Mouse (Mus musculus) neural tube, embryonic 13.5 days (tissue): ENCODE results near the gene Nfya. TPM values are rescaled to one million over a fixed set of nuclear protein-coding genes. Genes with fewer than 3 reads are reported as not detected.

Experiments
- ATAC-seq: fragments of 200-750 bp; cut with Nextera tagmentation; 2 replicates; pipeline ENCODE4 v1.8.0; 2017; ENCODE audit warnings: low read depth, mild to moderate bottlenecking, moderate TSS enrichment, moderate library complexity
- H3K27ac ChIP-seq: fragments of 300-500 bp; sonication (generic); replicated peaks from 2 replicates; pipeline ENCODE4 v1.5.1; 2015; ENCODE audit warnings: moderate library complexity, mild to moderate bottlenecking, inconsistent platforms
- H3K27me3 ChIP-seq: fragments of 300-500 bp; sonication (generic); 2 replicates; pipeline ENCODE4 v1.6.1; 2015; ENCODE audit warnings: mild to moderate bottlenecking, inconsistent platforms
- H3K36me3 ChIP-seq: fragments of 300-500 bp; sonication (generic); 2 replicates; pipeline ENCODE4 v1.6.1; 2015; ENCODE audit warnings: mild to moderate bottlenecking, inconsistent platforms
- H3K4me1 ChIP-seq: fragments of 300-500 bp; sonication (generic); replicated peaks from 2 replicates; pipeline ENCODE4 v1.6.1; 2015; ENCODE audit warnings: inconsistent platforms
- H3K4me2 ChIP-seq: fragments of 300-500 bp; sonication (generic); 2 replicates; pipeline ENCODE4 v1.6.1; 2015; ENCODE audit warnings: inconsistent platforms, mild to moderate bottlenecking, moderate library complexity
- H3K4me3 ChIP-seq: fragments of 300-500 bp; sonication (generic); 2 replicates; pipeline ENCODE4 v1.5.1; 2015; ENCODE audit warnings: mild to moderate bottlenecking, inconsistent platforms
- H3K9ac ChIP-seq: fragments of 300-500 bp; sonication (generic); 2 replicates; pipeline ENCODE4 v1.6.1; 2015; ENCODE audit warnings: moderate library complexity, mild to moderate bottlenecking, inconsistent platforms
- H3K9me3 ChIP-seq: fragments of 300-500 bp; sonication (generic); 2 replicates; pipeline ENCODE4 v1.6.1; 2016; ENCODE audit warnings: inconsistent platforms
- WGBS: fragments of 180-500 bp; shearing (Covaris S2); methylation state at CpG from one replicate; pipeline ENCODE4 v1.1.7; 2015; 5-methylcytosine and 5-hydroxymethylcytosine counted together
- polyA plus RNA-seq: library from polyadenylated mRNA; unstranded; fragments of >200 nt; fragmentation: Nextera tagmentation; extraction: Ambion mirVana; gene quantifications from 2 replicates; pipeline ENCODE4 v1.2.1, GENCODE M21; 2015

Nfya gene
- polyA plus RNA-seq: 12.1 and 15.9 TPM in 2 replicates

DNA sequence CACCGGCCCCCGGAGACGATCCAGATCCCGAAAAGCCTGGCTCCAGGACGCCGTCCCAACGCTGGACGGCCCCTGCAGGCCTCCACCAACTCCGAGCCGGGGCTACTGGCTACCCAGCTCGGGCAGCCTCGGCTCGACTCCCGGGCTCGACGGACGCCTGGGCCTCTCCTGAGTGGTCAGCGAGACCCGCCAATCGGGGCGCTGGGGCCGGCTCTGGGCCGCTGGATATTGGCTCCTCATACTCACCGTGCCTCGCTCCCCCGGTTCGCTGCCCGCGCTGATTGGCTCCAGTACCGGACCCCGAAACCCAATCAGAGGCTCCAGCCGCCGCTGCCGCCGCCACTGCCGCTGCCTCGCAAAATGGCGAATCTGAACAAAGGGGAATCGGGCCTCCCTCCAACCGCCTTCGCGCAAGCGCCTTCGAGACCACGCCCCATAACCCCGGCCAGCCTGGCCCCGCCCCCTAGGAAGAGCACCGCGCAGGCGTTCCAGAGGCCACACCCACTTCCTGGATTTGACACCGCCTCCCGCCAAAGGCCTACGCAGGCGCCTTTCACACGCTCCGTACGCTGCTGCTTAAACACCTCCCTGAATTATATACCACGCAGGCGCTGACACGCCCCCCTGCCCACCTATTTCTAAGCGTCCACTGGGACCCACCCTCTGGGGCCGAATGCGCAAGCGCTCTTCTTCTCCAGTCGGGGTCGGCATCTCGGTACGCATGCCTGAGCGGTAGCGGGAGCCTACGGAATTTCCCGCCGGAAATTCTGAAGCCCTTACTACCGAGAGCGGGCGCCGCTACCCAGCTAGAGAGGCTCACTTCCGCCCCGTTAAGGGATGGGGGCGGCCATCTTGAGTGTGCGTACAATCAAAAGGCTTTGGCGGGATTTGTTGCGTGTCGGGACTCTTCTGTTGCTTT, at the start of gene Nfya, which contains the start of gene Oard1:
TSS of gene Nfya (minus strand) at position 527 of the 919 bp plus-strand sequence.
TSS of gene Oard1 (plus strand) at position 635 of the 919 bp plus-strand sequence.
- Histone ChIP-seq H3K27ac (peak within 1 kb of the TSS; percentile 100), H3K9me3 (no peaks in the 10 kb centered on the region), H3K36me3 (peaks cover 9% of the 10 kb centered on the region), H3K27me3 (no peaks in the 10 kb centered on the region), H3K4me1 (peaks cover 35% of the 10 kb centered on the region), H3K9ac (peak within 1 kb of the TSS; percentile 99), H3K4me2 (peak within 1 kb of the TSS; percentile 73), H3K4me3 (peak within 1 kb of the TSS; percentile 87)
- peak; percentile 97 for ATAC-seq
- under 1% methylated on average over 84 of the region's 84 CpGs for WGBS

DNA sequence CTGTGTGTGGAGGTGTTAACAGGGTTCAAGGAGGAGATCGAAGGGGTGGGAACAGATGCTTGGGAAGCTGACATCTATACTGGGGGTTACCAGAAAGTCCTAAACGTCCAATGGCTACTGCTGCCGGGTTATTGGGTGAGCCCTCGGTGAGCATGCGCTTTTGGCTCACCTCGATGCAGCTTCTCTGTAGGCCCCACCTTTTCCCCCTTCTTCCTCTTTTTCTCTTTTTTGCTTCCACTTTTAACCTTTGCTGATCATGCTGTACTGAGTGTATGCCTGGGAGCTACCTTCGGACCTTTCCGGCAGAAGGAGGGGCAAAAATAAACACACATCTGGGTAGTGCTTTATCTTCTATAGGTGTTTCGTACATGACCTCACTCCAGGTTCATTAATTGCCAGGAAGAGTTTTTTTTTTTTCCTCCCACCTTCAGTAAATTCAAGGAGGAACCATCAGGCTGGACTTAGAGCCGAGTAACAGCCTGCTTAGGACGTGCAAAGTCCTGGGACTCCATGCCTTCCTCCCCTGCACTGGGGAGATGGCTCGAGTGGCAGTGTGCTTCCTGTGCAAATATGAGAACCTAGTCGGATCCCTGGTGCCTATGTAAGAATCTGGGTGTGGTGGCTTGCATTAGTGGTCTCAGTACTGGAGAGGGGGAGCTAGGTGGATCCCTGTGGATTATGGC, 48.4 kb upstream of the Nfya start:
- ATAC-seq: no peak
- H3K4me1 ChIP-seq: no peaks in the 10 kb centered on the region
- 89% methylated on average over 13 of the region's 13 CpGs for WGBS
- no peak overlapping the region for H3K4me3 ChIP-seq
- no peak overlapping the region for H3K27ac ChIP-seq
- no peak overlapping the region for H3K9ac ChIP-seq
- H3K4me2 ChIP-seq: no peak overlapping the region
- no peaks in the 10 kb centered on the region for H3K36me3 ChIP-seq
- no peaks in the 10 kb centered on the region for H3K27me3 ChIP-seq
- no peaks in the 10 kb centered on the region for H3K9me3 ChIP-seq

DNA sequence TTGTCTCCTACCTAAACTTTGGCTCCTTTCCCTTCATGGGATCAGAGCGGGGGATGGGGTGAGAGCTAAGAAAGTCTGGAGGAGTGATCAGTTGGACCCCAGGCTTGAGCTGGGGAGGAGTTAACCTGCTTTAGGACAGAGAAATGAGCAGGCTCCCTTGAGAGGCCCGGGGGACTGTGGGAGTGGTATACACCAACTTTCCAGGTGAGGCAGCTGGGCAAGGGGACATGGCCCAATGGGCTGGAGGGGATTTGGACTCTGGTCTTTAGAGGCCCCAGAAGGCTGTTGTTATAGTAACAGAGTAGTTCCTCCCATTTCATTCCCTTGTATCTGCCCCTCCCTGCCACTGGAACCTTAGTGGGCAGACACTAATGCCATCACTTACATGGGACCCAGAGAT, 46.2 kb upstream of the Nfya start:
- H3K27ac ChIP-seq: no peak overlapping the region
- no peak for ATAC-seq
- H3K4me3 ChIP-seq: no peak overlapping the region
- H3K4me2 ChIP-seq: no peak overlapping the region
- no peaks in the 10 kb centered on the region for H3K9me3 ChIP-seq
- H3K27me3 ChIP-seq: no peaks in the 10 kb centered on the region
- no peak overlapping the region for H3K9ac ChIP-seq
- H3K4me1 ChIP-seq: 0 out of 2 replicates have a peak, but pooled peaks cover 8% of the 10 kb centered on the region
- 81% methylated on average over 2 of the region's 2 CpGs for WGBS
- H3K36me3 ChIP-seq: no peaks in the 10 kb centered on the region

DNA sequence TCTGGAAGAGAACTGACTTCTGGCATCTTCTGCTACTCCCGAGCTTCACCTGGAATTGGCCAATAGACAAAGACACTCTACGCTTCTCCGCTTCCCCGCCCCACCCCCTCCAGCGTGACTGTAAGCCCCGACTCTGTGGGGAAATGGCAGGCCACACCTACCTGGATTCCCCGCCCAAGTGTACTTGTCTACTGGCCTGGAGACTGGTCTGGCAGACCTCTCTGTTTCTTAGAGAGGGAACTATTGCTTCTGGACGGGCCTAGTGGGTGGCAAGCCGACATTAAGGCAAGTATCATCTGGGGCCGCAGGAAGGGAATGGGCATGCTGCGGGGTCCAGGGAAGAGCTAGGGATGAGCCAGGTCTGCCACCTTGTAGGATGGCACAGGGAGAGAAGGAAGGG, 45.0 kb upstream of the Nfya start, which contains the start of gene Unc5cl:
TSS of gene Unc5cl (plus strand) at position 214 of the 400 bp plus-strand sequence.
- Histone ChIP-seq H3K36me3 (no peaks in the 10 kb centered on the region), H3K9me3 (no peaks in the 10 kb centered on the region), H3K9ac (no peak within 1 kb of the TSS), H3K27me3 (no peaks in the 10 kb centered on the region), H3K4me3 (no peak within 1 kb of the TSS), H3K4me2 (no peak within 1 kb of the TSS), H3K4me1 (0 out of 2 replicates have a peak, but pooled peaks cover 8% of the 10 kb centered on the region), H3K27ac (no peak within 1 kb of the TSS)
- WGBS: 64% methylated on average over 11 of the region's 11 CpGs
- ATAC-seq: no peak

DNA sequence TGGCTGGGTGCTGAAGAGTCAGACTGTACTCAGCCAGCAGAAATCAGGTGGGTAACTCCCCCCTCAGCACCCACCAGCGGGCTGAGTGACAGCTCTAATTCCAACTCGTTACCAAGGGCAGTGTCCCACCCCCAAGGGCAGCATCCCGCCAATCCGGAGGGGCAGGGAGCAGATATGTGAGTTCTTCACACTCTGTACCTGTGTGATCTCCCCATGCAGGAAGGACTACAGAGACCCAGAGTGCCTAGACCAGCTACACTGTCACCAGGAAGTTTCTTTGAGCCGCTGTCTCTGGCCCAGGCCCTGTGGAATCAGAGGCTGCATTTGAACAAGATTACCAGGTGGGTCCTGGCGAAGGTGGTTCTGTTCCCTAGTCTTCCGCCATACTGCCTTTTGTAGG, 44.5 kb upstream of the Nfya start:
- Histone ChIP-seq H3K9ac (no peak overlapping the region), H3K9me3 (no peaks in the 10 kb centered on the region), H3K4me2 (no peak overlapping the region), H3K4me3 (no peak overlapping the region), H3K36me3 (no peaks in the 10 kb centered on the region), H3K27me3 (no peaks in the 10 kb centered on the region), H3K4me1 (0 out of 2 replicates have a peak, but pooled peaks cover 8% of the 10 kb centered on the region), H3K27ac (no peak overlapping the region)
- 62% methylated on average over 7 of the region's 7 CpGs for WGBS
- no peak for ATAC-seq

DNA sequence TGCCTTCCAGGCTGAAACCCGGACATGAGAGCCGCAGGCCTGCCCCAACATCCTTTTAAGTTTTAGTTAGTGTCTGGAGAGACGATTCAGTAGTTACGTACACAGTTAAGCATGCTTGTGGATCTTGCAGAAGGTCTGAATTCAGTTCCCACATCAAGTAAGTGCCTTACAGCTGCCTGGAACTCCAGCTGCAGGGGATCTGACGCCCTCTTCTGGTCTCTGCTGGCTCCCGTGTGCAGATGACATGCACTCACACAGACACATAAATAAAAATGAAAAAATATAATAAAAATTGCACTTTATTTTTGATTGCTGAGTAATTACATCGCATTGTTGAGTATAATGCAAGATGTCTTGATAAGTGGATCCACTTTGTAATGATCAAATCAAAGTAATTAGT, 43.8 kb upstream of the Nfya start:
- Histone ChIP-seq H3K4me1 (0 out of 2 replicates have a peak, but pooled peaks cover 8% of the 10 kb centered on the region), H3K4me3 (no peak overlapping the region), H3K9me3 (no peaks in the 10 kb centered on the region), H3K9ac (no peak overlapping the region), H3K27me3 (no peaks in the 10 kb centered on the region), H3K4me2 (no peak overlapping the region), H3K27ac (no peak overlapping the region), H3K36me3 (no peaks in the 10 kb centered on the region)
- 78% methylated on average over 7 of the region's 7 CpGs for WGBS
- ATAC-seq: no peak

DNA sequence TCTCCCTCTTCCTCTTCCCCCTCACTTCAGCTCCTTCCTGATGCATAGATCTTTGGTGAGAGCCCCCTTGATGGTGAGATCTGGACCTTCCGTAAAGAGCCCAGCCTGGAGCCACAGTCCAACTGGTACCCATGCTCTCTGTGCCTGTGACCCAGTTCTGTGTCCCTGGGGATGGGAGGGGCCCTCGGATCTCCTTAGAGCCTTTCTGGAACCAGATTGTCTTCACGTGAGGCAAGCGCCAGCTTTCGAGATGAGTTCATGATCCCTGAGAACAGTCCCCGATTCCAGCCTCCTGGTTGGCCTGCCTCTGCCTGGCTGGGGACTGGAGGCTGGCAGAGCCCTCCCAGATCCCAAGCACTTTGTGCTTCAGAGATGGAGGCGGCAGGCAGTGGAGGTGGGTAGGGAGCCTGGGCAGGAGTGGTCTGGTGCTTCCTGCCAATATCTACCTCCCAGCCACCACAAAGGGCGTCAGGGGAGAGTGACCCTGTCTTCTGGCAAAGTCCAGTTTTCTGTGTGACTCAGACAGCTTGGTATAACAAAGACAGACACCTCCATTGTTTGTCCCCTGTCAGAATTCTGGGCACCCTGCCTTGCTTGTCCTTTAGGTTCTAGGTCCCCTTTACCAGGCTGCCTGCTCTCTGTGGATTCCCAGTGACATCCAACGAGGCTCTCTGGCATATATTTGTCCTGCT, 42.2 kb upstream of the Nfya start:
- H3K4me1 ChIP-seq: 0 out of 2 replicates have a peak, but pooled peaks cover 8% of the 10 kb centered on the region
- 71% methylated on average over 9 of the region's 9 CpGs for WGBS
- H3K27ac ChIP-seq: no peak overlapping the region
- no peak overlapping the region for H3K9ac ChIP-seq
- H3K36me3 ChIP-seq: no peaks in the 10 kb centered on the region
- no peak overlapping the region for H3K4me2 ChIP-seq
- H3K9me3 ChIP-seq: no peaks in the 10 kb centered on the region
- no peaks in the 10 kb centered on the region for H3K27me3 ChIP-seq
- H3K4me3 ChIP-seq: no peak overlapping the region
- ATAC-seq: no peak

DNA sequence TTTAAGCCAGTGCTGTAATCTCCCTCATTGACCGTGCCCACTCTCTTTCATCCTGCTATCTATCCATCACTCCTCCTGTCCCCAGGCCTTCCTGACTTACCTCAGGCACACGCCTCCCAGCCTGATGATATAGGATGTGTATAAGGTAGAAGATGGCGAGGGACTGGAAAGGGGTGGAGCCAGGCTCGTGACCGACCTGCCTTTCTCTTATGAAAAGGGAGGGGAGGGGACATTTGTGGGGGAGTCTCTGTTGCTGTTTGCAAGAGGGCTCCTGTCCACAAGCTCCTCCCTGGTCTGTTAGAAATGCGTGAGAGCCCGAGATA, 41.6 kb upstream of the Nfya start, which contains the start of gene Tspo2:
TSS of gene Tspo2 (minus strand) at position 170 of the 323 bp plus-strand sequence.
- Histone ChIP-seq H3K4me2 (no peak within 1 kb of the TSS), H3K27ac (no peak within 1 kb of the TSS), H3K9me3 (no peaks in the 10 kb centered on the region), H3K9ac (no peak within 1 kb of the TSS), H3K27me3 (no peaks in the 10 kb centered on the region), H3K4me1 (0 out of 2 replicates have a peak, but pooled peaks cover 8% of the 10 kb centered on the region), H3K36me3 (no peaks in the 10 kb centered on the region), H3K4me3 (no peak within 1 kb of the TSS)
- no peak; the same call in 1 of the 2 replicates for ATAC-seq
- WGBS: 66% methylated on average over 7 of the region's 7 CpGs

DNA sequence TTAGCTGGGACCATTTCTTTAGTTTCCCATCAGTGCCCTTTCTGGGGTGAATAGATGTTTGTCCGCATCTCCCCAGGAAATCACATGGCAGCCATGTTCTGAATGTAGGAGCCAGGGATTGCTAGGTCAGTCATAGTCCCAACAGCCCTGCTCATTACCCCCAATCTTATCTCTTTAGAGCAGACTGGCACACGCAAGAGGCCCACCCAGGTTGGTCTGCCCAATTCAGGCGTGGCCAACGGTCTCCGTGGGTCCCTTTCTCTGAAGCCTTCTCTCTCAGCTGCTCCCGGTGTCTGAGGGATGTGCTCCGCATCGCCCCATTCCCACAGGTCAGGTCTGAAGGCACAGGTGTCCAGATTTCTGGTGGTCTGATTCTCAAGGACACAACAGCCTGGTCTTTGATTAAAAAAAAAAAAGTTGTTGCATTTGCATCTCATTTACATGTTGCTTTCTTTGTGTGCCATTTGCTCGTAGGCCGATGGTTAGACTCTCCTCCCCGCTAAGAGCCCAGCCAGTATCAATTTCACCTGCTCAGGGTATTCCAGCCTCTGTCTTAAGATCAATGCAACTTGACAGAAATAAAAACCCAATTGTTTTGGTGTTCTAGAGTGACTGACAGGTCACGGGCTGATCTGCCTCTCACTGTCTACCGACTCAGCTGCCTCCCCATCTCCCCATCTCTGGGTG, 41.1 kb upstream of the Nfya start:
- ATAC-seq: no peak

DNA sequence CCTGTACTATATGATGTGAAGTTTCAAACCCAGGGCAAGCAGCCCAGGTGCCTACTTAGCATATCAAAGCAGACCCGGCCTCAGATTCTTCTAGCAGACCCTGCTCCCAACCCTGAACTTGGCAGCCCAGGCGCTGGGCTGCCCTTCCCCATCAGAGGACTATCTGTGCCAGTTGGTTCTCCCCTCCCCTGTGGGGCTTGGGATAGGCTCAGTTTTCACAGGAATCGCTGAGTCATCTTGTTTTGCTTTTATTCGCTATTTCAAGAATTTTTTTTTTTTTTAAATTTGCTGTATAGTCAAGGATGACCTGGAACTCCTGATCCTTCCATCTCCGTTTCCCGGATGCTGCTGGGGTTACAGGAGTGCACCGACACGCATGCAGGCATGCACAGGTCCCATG, 38.0 kb upstream of the Nfya start:
- WGBS: 79% methylated on average over 8 of the region's 8 CpGs
- Histone ChIP-seq H3K36me3 (no peaks in the 10 kb centered on the region), H3K27me3 (no peaks in the 10 kb centered on the region), H3K27ac (no peak overlapping the region), H3K4me1 (0 out of 2 replicates have a peak, but pooled peaks cover 8% of the 10 kb centered on the region), H3K9me3 (no peaks in the 10 kb centered on the region), H3K4me2 (no peak overlapping the region), H3K9ac (no peak overlapping the region), H3K4me3 (no peak overlapping the region)
- ATAC-seq: no peak

More for the DNA sequence above, 41.1 kb upstream of the Nfya start:
- H3K9me3 ChIP-seq: no peaks in the 10 kb centered on the region
- no peaks in the 10 kb centered on the region for H3K27me3 ChIP-seq
- H3K9ac ChIP-seq: no peak overlapping the region
- H3K4me2 ChIP-seq: no peak overlapping the region
- no peak overlapping the region for H3K4me3 ChIP-seq
- no peaks in the 10 kb centered on the region for H3K36me3 ChIP-seq
- 0 out of 2 replicates have a peak, but pooled peaks cover 8% of the 10 kb centered on the region for H3K4me1 ChIP-seq
- no peak overlapping the region for H3K27ac ChIP-seq
- WGBS: 74% methylated on average over 13 of the region's 13 CpGs

DNA sequence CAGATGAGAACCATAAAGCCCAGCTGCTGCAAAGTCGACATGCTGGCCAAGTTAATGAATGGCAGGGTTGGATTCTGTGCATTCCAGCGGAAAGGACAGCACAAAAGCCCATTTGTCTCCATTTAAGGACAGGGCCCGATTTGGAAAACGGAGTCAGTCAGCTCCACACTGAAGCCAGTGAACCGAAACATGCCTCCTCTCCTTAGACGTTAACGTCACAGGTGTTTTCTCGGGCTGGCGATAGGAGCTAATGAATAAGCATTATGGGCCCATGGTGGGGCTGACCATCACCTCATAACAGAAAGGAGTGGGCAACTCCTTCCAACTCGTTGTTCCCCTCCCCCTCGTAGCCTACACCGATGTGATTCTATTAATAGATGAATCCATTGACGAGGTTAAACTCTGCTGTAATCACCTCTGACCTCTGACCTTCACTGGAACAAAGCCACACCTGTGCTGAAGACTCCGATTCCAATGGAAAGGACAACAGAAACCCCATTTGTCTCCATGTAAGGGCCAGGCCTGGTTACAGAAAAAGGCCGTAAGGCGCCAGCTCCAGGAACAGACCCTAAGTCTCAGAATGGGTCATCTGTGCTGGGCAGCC, 33.9 kb upstream of the Nfya start:
- ATAC-seq: no peak
- no peaks in the 10 kb centered on the region for H3K36me3 ChIP-seq
- no peak overlapping the region for H3K27ac ChIP-seq
- H3K9ac ChIP-seq: no peak overlapping the region
- WGBS: 60% methylated on average over 16 of the region's 16 CpGs
- H3K9me3 ChIP-seq: no peaks in the 10 kb centered on the region
- no peaks in the 10 kb centered on the region for H3K4me1 ChIP-seq
- no peak overlapping the region for H3K4me3 ChIP-seq
- H3K27me3 ChIP-seq: no peaks in the 10 kb centered on the region
- H3K4me2 ChIP-seq: no peak overlapping the region
